Mouse (Mus musculus) heart, postnatal 0 days (tissue): Measurements from ENCODE around the gene Fgf10.

Experiments used
- CTCF ChIP-seq: IDR thresholded peaks from 2 replicates; pipeline ENCODE4 v1.5.1; 2016; ENCODE audit warnings: antibody characterized with exemption, control low read depth, low read depth
- EP300 ChIP-seq: IDR thresholded peaks from 2 replicates; pipeline ENCODE4 v1.6.1; 2016; ENCODE audit warnings: antibody characterized with exemption, low read depth

DNA sequence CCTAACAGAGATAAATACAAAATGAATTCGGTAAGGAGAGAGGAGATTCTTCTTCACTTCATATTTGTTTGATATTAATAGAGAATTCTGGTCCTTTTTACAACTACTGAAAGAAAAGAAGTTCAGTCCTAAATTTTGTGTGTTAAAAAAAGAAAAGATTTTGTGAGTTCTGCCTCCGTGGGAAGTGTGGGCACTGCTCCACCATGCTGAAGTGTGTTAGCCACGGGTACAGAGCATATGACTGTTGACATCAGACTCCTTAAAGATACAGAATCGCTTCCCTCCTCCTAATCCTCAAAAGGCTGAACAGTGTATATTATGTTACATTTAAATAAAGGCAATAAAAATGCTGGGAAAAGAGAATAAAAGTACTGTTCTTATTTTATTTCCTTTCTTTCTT is 122.2 kb downstream of the Fgf10 start:
- TF ChIP-seq CTCF: no peak
- TF ChIP-seq EP300: no peak
